Comparison of ENCODE assay signal across 16 mouse cellular contexts in the genomic region with DNA sequence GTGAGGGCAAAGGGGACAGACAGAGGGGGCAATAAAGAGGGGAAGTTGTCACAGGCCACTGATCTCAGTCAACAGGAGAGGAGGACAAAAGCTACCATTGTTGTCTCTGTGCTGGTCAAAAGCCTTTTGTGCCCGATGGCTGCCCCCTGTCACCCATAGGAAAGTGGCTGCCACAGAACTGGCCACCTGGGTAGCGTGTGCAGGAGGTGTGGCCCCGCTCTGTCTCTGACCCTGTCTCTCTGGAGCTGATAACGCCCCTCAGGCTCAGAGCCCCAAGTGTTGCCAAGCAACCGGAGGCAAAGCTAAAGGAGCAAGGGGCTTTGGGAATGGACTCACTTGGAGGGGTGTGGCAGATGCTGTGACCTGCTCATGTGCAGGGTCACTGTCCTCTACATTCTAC. TPM values are rescaled to one million over a fixed set of nuclear protein-coding genes. Genes with fewer than 3 reads are reported as not detected.
A peak's percentile ranks its signal among the peaks of the same experiment; 100 is the strongest.
DNase-seq lines count a peak whose midpoint lies in the region; ATAC-seq and TF ChIP-seq lines count a peak whose summit lies in the region.
"Had no signal": no experiment of that assay in that cellular context is flagged by ENCODE, and none has a peak within 500 bp of the region (broad histone marks: within the 10 kb centered on the region; RNA-seq: fewer than 3 reads in every experiment).

No protein-coding gene starts in this region.

- DNase-seq in heart, postnatal 0 days (ENCODE audit: low spot score): no peak
- DNase-seq in heart, adult 11 months: no peak
- peak; percentile 38 for DNase-seq in neural tube, embryonic 10.5 days (ENCODE audit: extremely low spot score, low spot score)
- peak; percentile 25 for DNase-seq in embryonic facial prominence, embryonic 10.5 days (ENCODE audit: low spot score)
- no peak for DNase-seq in testis, postnatal 10 days (ENCODE audit: low spot score)
- DNase-seq in thymus, adult 18-20 months: no peak
- DNase-seq: adrenal gland, postnatal 10 days; gastrocnemius, postnatal 10 days; kidney, postnatal 10 days; midbrain, embryonic 14.5 days; right cerebral cortex, postnatal 14 days had no signal

- no peak for TF ChIP-seq EP300 in heart, postnatal 0 days (IDR thresholded peaks at IDR 0.05; ENCODE audit: low read depth)

- no peak overlapping the region for H3K9ac ChIP-seq in heart, postnatal 0 days (replicated peaks; ENCODE audit: low read depth, low read length)
- no peak overlapping the region for H3K9ac ChIP-seq in neural tube, embryonic 15.5 days (replicated peaks)
- H3K9ac ChIP-seq: embryonic facial prominence, embryonic 13.5 days; neural tube, embryonic 13.5 days had no signal

- peak overlapping the region; percentile 70 for H3K27ac ChIP-seq in heart, postnatal 0 days (ENCODE audit: low read depth)
- no peak overlapping the region for H3K27ac ChIP-seq in neural tube, embryonic 15.5 days (replicated peaks)
- H3K27ac ChIP-seq in embryonic facial prominence, embryonic 10.5 days (replicated peaks): no peak overlapping the region
- H3K27ac ChIP-seq: embryonic facial prominence, embryonic 13.5 days; neural tube, embryonic 13.5 days had no signal

- no peak overlapping the region for H3K4me3 ChIP-seq in heart, postnatal 0 days (ENCODE audit: low read depth, low read length)
- no peak overlapping the region for H3K4me3 ChIP-seq in neural tube, embryonic 15.5 days (replicated peaks)
- H3K4me3 ChIP-seq in embryonic facial prominence, embryonic 10.5 days: no peak overlapping the region
- H3K4me3 ChIP-seq: embryonic facial prominence, embryonic 13.5 days; neural tube, embryonic 13.5 days had no signal

- no peak overlapping the region for H3K4me2 ChIP-seq in heart, postnatal 0 days (ENCODE audit: low read depth, low read length)
- no peak overlapping the region for H3K4me2 ChIP-seq in neural tube, embryonic 15.5 days
- H3K4me2 ChIP-seq: embryonic facial prominence, embryonic 13.5 days; neural tube, embryonic 13.5 days had no signal

- no peaks in the 10 kb centered on the region for H3K27me3 ChIP-seq in heart, postnatal 0 days (ENCODE audit: control insufficient read depth, insufficient read depth, low read length)
- no peaks in the 10 kb centered on the region for H3K27me3 ChIP-seq in neural tube, embryonic 15.5 days (replicated peaks)
- no peaks in the 10 kb centered on the region for H3K27me3 ChIP-seq in embryonic facial prominence, embryonic 10.5 days (replicated peaks; ENCODE audit: low read depth, poor library complexity, severe bottlenecking)
- H3K27me3 ChIP-seq: embryonic facial prominence, embryonic 13.5 days; neural tube, embryonic 13.5 days; Patski had no signal

- no peak for TF ChIP-seq CTCF in heart, postnatal 0 days (IDR thresholded peaks at IDR 0.05; ENCODE audit: low read depth)

- peaks cover 47% of the 10 kb centered on the region for H3K36me3 ChIP-seq in heart, postnatal 0 days (replicated peaks; ENCODE audit: control insufficient read depth, insufficient read depth, low read length)
- peaks cover 45% of the 10 kb centered on the region for H3K36me3 ChIP-seq in neural tube, embryonic 15.5 days
- H3K36me3 ChIP-seq in embryonic facial prominence, embryonic 10.5 days (replicated peaks): peaks cover 95% of the 10 kb centered on the region

- H3K9me3 ChIP-seq in heart, postnatal 0 days (replicated peaks; ENCODE audit: control insufficient read depth, low read length): no peaks in the 10 kb centered on the region
- H3K9me3 ChIP-seq in neural tube, embryonic 15.5 days (replicated peaks): no peaks in the 10 kb centered on the region
- H3K9me3 ChIP-seq in embryonic facial prominence, embryonic 10.5 days: no peaks in the 10 kb centered on the region
- H3K9me3 ChIP-seq: embryonic facial prominence, embryonic 13.5 days; neural tube, embryonic 13.5 days had no signal

- peaks cover 9% of the 10 kb centered on the region for H3K4me1 ChIP-seq in heart, postnatal 0 days (ENCODE audit: control insufficient read depth, insufficient read depth)
- H3K4me1 ChIP-seq in neural tube, embryonic 15.5 days: no peaks in the 10 kb centered on the region
- H3K4me1 ChIP-seq in embryonic facial prominence, embryonic 10.5 days: peaks cover 21% of the 10 kb centered on the region
- H3K4me1 ChIP-seq: embryonic facial prominence, embryonic 13.5 days had no signal

- 41% methylated on average over 5 of the region's 5 CpGs for WGBS in heart, postnatal 0 days
- WGBS in neural tube, embryonic 15.5 days: 18% methylated on average over 5 of the region's 5 CpGs
- whole genome bisulfite sequencing in embryonic facial prominence, embryonic 10.5 days: 23% methylated on average over 5 of the region's 5 CpGs

- ATAC-seq in heart, postnatal 0 days (ENCODE audit: insufficient read depth, low read depth): no peak
- ATAC-seq in neural tube, embryonic 15.5 days (ENCODE audit: low FRiP score): no peak
- ATAC-seq: forebrain, embryonic 14.5 days; Patski had no signal

RNA-seq across cellular contexts. Expression of a gene that starts 16.1 kb away (rescaled TPM):
- total RNA-seq in heart, postnatal 0 days (2014; rRNA removed; ENCODE audit: low replicate concordance): 0.50 and 4.4 TPM in 2 replicates
- polyA plus RNA-seq in heart, postnatal 0 days (2015; fragmentation: Nextera tagmentation; extraction: Ambion mirVana): 14.0 and 14.6 TPM in 2 replicates
- 20.7 and 22.2 TPM in 2 replicates for polyA plus RNA-seq in neural tube, embryonic 15.5 days (2015; fragmentation: Nextera tagmentation; extraction: Ambion mirVana)
- polyA plus RNA-seq in embryonic facial prominence, embryonic 10.5 days (2016; fragmentation: Nextera tagmentation; extraction: Ambion mirVana): 28.3 and 28.8 TPM in 2 replicates

RNA-seq across cellular contexts. Expression of a gene that starts 20.8 kb away (rescaled TPM):
- 8.4 and 12.4 TPM in 2 replicates for total RNA-seq in heart, postnatal 0 days (2014; rRNA removed; ENCODE audit: low replicate concordance)
- polyA plus RNA-seq in heart, postnatal 0 days (2015; fragmentation: Nextera tagmentation; extraction: Ambion mirVana): 14.9 and 15.4 TPM in 2 replicates
- 27.5 and 32.0 TPM in 2 replicates for polyA plus RNA-seq in neural tube, embryonic 15.5 days (2015; fragmentation: Nextera tagmentation; extraction: Ambion mirVana)
- 24.9 and 26.0 TPM in 2 replicates for polyA plus RNA-seq in embryonic facial prominence, embryonic 10.5 days (2016; fragmentation: Nextera tagmentation; extraction: Ambion mirVana)

RNA-seq across cellular contexts. Expression of a gene that starts 32.2 kb away (rescaled TPM):
- 34.7 and 52.1 TPM in 2 replicates for total RNA-seq in heart, postnatal 0 days (2014; rRNA removed; ENCODE audit: low replicate concordance)
- polyA plus RNA-seq in heart, postnatal 0 days (2015; fragmentation: Nextera tagmentation; extraction: Ambion mirVana): 39.0 and 40.5 TPM in 2 replicates
- polyA plus RNA-seq in neural tube, embryonic 15.5 days (2015; fragmentation: Nextera tagmentation; extraction: Ambion mirVana): 14.3 and 14.6 TPM in 2 replicates
- 23.1 and 26.4 TPM in 2 replicates for polyA plus RNA-seq in embryonic facial prominence, embryonic 10.5 days (2016; fragmentation: Nextera tagmentation; extraction: Ambion mirVana)

RNA-seq across cellular contexts. Expression of a gene that starts 41.5 kb away (rescaled TPM):
- 331 and 388 TPM in 2 replicates for total RNA-seq in heart, postnatal 0 days (2014; rRNA removed; ENCODE audit: low replicate concordance)
- 389 and 404 TPM in 2 replicates for polyA plus RNA-seq in heart, postnatal 0 days (2015; fragmentation: Nextera tagmentation; extraction: Ambion mirVana)
- 336 and 384 TPM in 2 replicates for polyA plus RNA-seq in neural tube, embryonic 15.5 days (2015; fragmentation: Nextera tagmentation; extraction: Ambion mirVana)
- 453 and 454 TPM in 2 replicates for polyA plus RNA-seq in embryonic facial prominence, embryonic 10.5 days (2016; fragmentation: Nextera tagmentation; extraction: Ambion mirVana)

RNA-seq across cellular contexts. Expression of a gene that starts 53.7 kb away (rescaled TPM):
- total RNA-seq in heart, postnatal 0 days (2014; rRNA removed; ENCODE audit: low replicate concordance): 1.1 and 5.2 TPM in 2 replicates
- 4.9 and 5.9 TPM in 2 replicates for polyA plus RNA-seq in heart, postnatal 0 days (2015; fragmentation: Nextera tagmentation; extraction: Ambion mirVana)
- 24.9 and 28.1 TPM in 2 replicates for polyA plus RNA-seq in neural tube, embryonic 15.5 days (2015; fragmentation: Nextera tagmentation; extraction: Ambion mirVana)
- 16.7 and 18.2 TPM in 2 replicates for polyA plus RNA-seq in embryonic facial prominence, embryonic 10.5 days (2016; fragmentation: Nextera tagmentation; extraction: Ambion mirVana)

Comparison
In these comparisons a context has a peak if more than half of its experiments do, and no peak if none do; other contexts are left out.
1. DNase-seq: peak in neural tube, embryonic 10.5 days (single experiment) and embryonic facial prominence, embryonic 10.5 days (single experiment); none in heart, postnatal 0 days (single experiment), heart, adult 11 months (single experiment), testis, postnatal 10 days (single experiment) and thymus, adult 18-20 months (0 of 2).